Mouse (Mus musculus): ENCODE data around the gene Scgb2b24. TPM values are rescaled to one million over a fixed set of nuclear protein-coding genes. Genes with fewer than 3 reads are reported as not detected.

The Scgb2b24 gene
- not detected in 2 replicates for polyA plus RNA-seq (2016; fragmentation: Nextera tagmentation; extraction: Ambion mirVana)

GRCm38 (mm10) chr7:33739212-33739611 lies at the start of gene Scgb2b24:
TSS of gene Scgb2b24 (minus strand) at chr7:33739312.
- H3K4me3 ChIP-seq, result no peak within 1 kb of the TSS
- peaks cover 34% of the 10 kb centered on the region for H3K9me3 ChIP-seq (replicated peaks)
- DNase-seq (ENCODE audit: low spot score), result no peak
- no peaks in the 10 kb centered on the region for H3K4me1 ChIP-seq
- WGBS, result 87% methylated on average over 2 of the region's 2 CpGs
- no peaks in the 10 kb centered on the region for H3K36me3 ChIP-seq
- H3K27me3 ChIP-seq (ENCODE audit: low read depth, poor library complexity, severe bottlenecking), result no peaks in the 10 kb centered on the region
- no peak within 1 kb of the TSS for H3K27ac ChIP-seq

- Histone ChIP-seq H3K36me3 (no peaks in the 10 kb centered on the region), H3K27ac (no peak within 1 kb of the TSS), H3K27me3 (ENCODE audit: low read depth, poor library complexity, severe bottlenecking) (no peaks in the 10 kb centered on the region), H3K4me1 (no peaks in the 10 kb centered on the region), H3K4me3 (no peak within 1 kb of the TSS), H3K9me3 (replicated peaks) (peaks cover 24% of the 10 kb centered on the region)
- no peak for DNase-seq (ENCODE audit: low spot score)
- 83% methylated on average over 3 of the region's 3 CpGs for WGBS
Observed at GRCm38 (mm10) chr7:33743499-33743898, 4.4 kb upstream of the Scgb2b24 start, which contains the start of gene Scgb1b24. TSS of gene Scgb1b24 (plus strand) at chr7:33743799.

GRCm38 (mm10) chr7:33689864-33690263 lies 49.2 kb downstream of the Scgb2b24 start:
- 18% methylated on average over 1 of the region's 1 CpGs for WGBS
- no peak overlapping the region for H3K4me3 ChIP-seq
- no peaks in the 10 kb centered on the region for H3K27me3 ChIP-seq (ENCODE audit: low read depth, poor library complexity, severe bottlenecking)
- no peaks in the 10 kb centered on the region for H3K4me1 ChIP-seq
- no peaks in the 10 kb centered on the region for H3K36me3 ChIP-seq
- peaks cover 8% of the 10 kb centered on the region; the same call in 1 of the 2 replicates for H3K9me3 ChIP-seq (replicated peaks)
- no peak for DNase-seq (ENCODE audit: low spot score)
- no peak overlapping the region for H3K27ac ChIP-seq

Other genes starting within 250 kb of the Scgb2b24 start
- not detected in 2 replicates for gene Scgb2b21, start 218.9 kb downstream of the Scgb2b24 start, polyA plus RNA-seq (2016; fragmentation: Nextera tagmentation; extraction: Ambion mirVana)
- gene Scgb1b24, start 4.5 kb upstream of the Scgb2b24 start, polyA plus RNA-seq (2016; fragmentation: Nextera tagmentation; extraction: Ambion mirVana), result not detected in 2 replicates
- not detected in 2 replicates for gene Scgb2b26, start 205.7 kb upstream of the Scgb2b24 start, polyA plus RNA-seq (2016; fragmentation: Nextera tagmentation; extraction: Ambion mirVana)

All from limb, embryonic 10.5 days (tissue).